In genomic region chrX:106134916-106135315, GRCm38 (mm10) we compare ENCODE assay signal across 12 mouse cellular contexts. TPM values are rescaled to one million over a fixed set of nuclear protein-coding genes. Genes with fewer than 3 reads are reported as not detected.
DNase-seq lines count a peak whose midpoint lies in the region; ATAC-seq and TF ChIP-seq lines count a peak whose summit lies in the region.
"Had no signal": no experiment of that assay in that cellular context is flagged by ENCODE, and none has a peak within 500 bp of the region (broad histone marks: within the 10 kb centered on the region; RNA-seq: fewer than 3 reads in every experiment).

No protein-coding gene starts in this region.

- TF ChIP-seq POLR2A in heart, adult 2 months (IDR thresholded peaks at IDR 0.05; ENCODE audit: insufficient read depth, low read depth, low read length), result no peak
- TF ChIP-seq POLR2A in MEL (IDR thresholded peaks at IDR 0.05; ENCODE audit: control insufficient read depth in 1 of 2, insufficient read depth in 1 of 2, low read depth in 1 of 2, low read length in 2 of 2, poor library complexity in 1 of 2), result no peak

- 81% methylated on average over 3 of the region's 3 CpGs for WGBS in heart, adult 2 months

- intact Hi-C loops in heart, adult 2 months (cut with DNase I), result no loop called here

- H3K36me3 ChIP-seq in heart, adult 2 months (ENCODE audit: control insufficient read depth, insufficient read depth, low read length), result no peaks in the 10 kb centered on the region
- peaks cover 0 to 5% of the 10 kb centered on the region in 2 experiments; a peak in 1 of 4 replicates for H3K36me3 ChIP-seq in MEL (ENCODE audit: control insufficient read depth in 1 of 2, insufficient read depth in 2 of 2, low read length in 2 of 2)
- H3K36me3 ChIP-seq: forebrain, embryonic 15.5 days; heart, embryonic 15.5 days had no signal

- H3K4me3 ChIP-seq in heart, adult 2 months, result no peak overlapping the region
- no peak overlapping the region for H3K4me3 ChIP-seq in MEL (ENCODE audit: control insufficient read depth in 1 of 2, insufficient read depth in 1 of 2, low read depth in 2 of 2, low read length in 2 of 2)
- H3K4me3 ChIP-seq: forebrain, embryonic 15.5 days; heart, embryonic 15.5 days had no signal

- TF ChIP-seq EP300 in heart, adult 2 months (IDR thresholded peaks at IDR 0.05; ENCODE audit: insufficient read depth, low read depth, low read length), result no peak
- no peak for TF ChIP-seq EP300 in MEL (IDR thresholded peaks at IDR 0.05; ENCODE audit: low read depth in 1 of 2, low read length in 2 of 2)

- H3K9ac ChIP-seq in heart, adult 2 months (ENCODE audit: low read depth, low read length), result no peak overlapping the region
- no peak overlapping the region for H3K9ac ChIP-seq in MEL (ENCODE audit: control insufficient read depth, low read depth, low read length, poor library complexity, severe bottlenecking)
- H3K9ac ChIP-seq: forebrain, embryonic 15.5 days; heart, embryonic 15.5 days; hindbrain, embryonic 14.5 days had no signal

- ATAC-seq in granulocyte monocyte progenitor cell, adult 5-6 weeks (replicated peaks; ENCODE audit: poor library complexity, severe bottlenecking), result peak; percentile 70
- ATAC-seq in neutrophil, adult 5-6 weeks (ENCODE audit: extremely low read depth, insufficient number of reproducible peaks, low FRiP score, poor library complexity, severe bottlenecking), result peak; percentile 47; the same call in 1 of the 2 replicates
- ATAC-seq: forebrain, embryonic 15.5 days had no signal

- H3K9me3 ChIP-seq in MEL (replicated peaks; ENCODE audit: insufficient read depth, low read length), result no peaks in the 10 kb centered on the region
- H3K9me3 ChIP-seq: forebrain, embryonic 15.5 days; heart, embryonic 15.5 days had no signal

- H3K27ac ChIP-seq in heart, adult 2 months, result no peak overlapping the region
- H3K27ac ChIP-seq in MEL (ENCODE audit: control insufficient read depth, low read depth, low read length), result no peak overlapping the region
- H3K27ac ChIP-seq: forebrain, embryonic 15.5 days; heart, embryonic 15.5 days; hindbrain, embryonic 14.5 days had no signal

- TF ChIP-seq RAD21 in MEL (IDR thresholded peaks at IDR 0.05; ENCODE audit: low read depth, low read length), result no peak

- no peaks in the 10 kb centered on the region; the same call in 1 of the 2 replicates for H3K4me1 ChIP-seq in heart, adult 2 months (ENCODE audit: control insufficient read depth, insufficient read depth, low read length)
- peaks cover 2 to 7% of the 10 kb centered on the region in 2 experiments; a peak in 2 of 4 replicates for H3K4me1 ChIP-seq in MEL (ENCODE audit: control insufficient read depth in 1 of 2, insufficient read depth in 2 of 2, low read length in 2 of 2)
- H3K4me1 ChIP-seq: forebrain, embryonic 15.5 days; heart, embryonic 15.5 days had no signal

- DNase-seq in heart, adult 9 months (ENCODE audit: low spot score in 2 of 2), result peak; percentile 4 to 5
- no peak for DNase-seq in heart, adult 2 months
- DNase-seq in MEL (ENCODE audit: low read depth, low spot score), result peak; percentile 7
- no peak for DNase-seq in urinary bladder, postnatal 4 days (ENCODE audit: low spot score in 2 of 2)
- no peak for DNase-seq in cerebellum, adult 9-10 months
- no peak for DNase-seq in right cerebral cortex, postnatal 4 days
- DNase-seq: kidney, adult 2 months had no signal

- no peak for TF ChIP-seq CTCF in heart, adult 2 months (IDR thresholded peaks at IDR 0.05)
- no peak for TF ChIP-seq CTCF in MEL (IDR thresholded peaks at IDR 0.05 in 2 of 3, conservative IDR thresholded peaks at IDR 0.05 in 1 of 3; ENCODE audit: control insufficient read depth in 1 of 3, insufficient read depth in 1 of 3, low read depth in 2 of 3, low read length in 3 of 3, poor library complexity in 1 of 3, severe bottlenecking in 1 of 3)

- no peaks in the 10 kb centered on the region for H3K27me3 ChIP-seq in heart, adult 2 months (ENCODE audit: control insufficient read depth, insufficient read depth, low read length)
- no peaks in the 10 kb centered on the region for H3K27me3 ChIP-seq in MEL (ENCODE audit: control insufficient read depth in 1 of 2, insufficient read depth in 2 of 2, low read length in 2 of 2)
- H3K27me3 ChIP-seq: forebrain, embryonic 15.5 days; heart, embryonic 15.5 days had no signal

- H3K79me2 ChIP-seq in heart, adult 2 months (replicated peaks; ENCODE audit: control insufficient read depth, insufficient read depth, low read length), result no peaks in the 10 kb centered on the region
- no peaks in the 10 kb centered on the region for H3K79me2 ChIP-seq in MEL (ENCODE audit: control insufficient read depth, insufficient read depth, low read length, poor library complexity)

TF ChIP-seq in MEL, 35 proteins besides CTCF, POLR2A, EP300 and RAD21:
- TF ChIP-seq SIN3A (IDR thresholded peaks at IDR 0.05; ENCODE audit: low read length), result no peak
- TF ChIP-seq MAX (IDR thresholded peaks at IDR 0.05; ENCODE audit: low read length), result no peak
- no peak for TF ChIP-seq MYB (IDR thresholded peaks at IDR 0.05; ENCODE audit: low read depth, low read length)
- TF ChIP-seq RCOR1 (IDR thresholded peaks at IDR 0.05; ENCODE audit: low read depth, low read length), result 0 out of 2 replicates have a peak, but pooled peaks have one; percentile 29
- TF ChIP-seq MAFK (IDR thresholded peaks at IDR 0.05; ENCODE audit: borderline replicate concordance, low read depth, low read length), result no peak

RNA-seq across cellular contexts. Expression of gene Tlr13, which starts 8.1 kb away (rescaled TPM):
- total RNA-seq in heart, adult 2 months (2021), result 1 to 10 TPM; 1.7 to 1.8 TPM
- 0.57 and 0.82 TPM in 2 replicates for polyA plus RNA-seq in heart, adult 2 months (2012; rRNA removed)
- total RNA-seq in MEL (2012; rRNA removed), result not detected in 2 replicates
- not detected for polyA plus RNA-seq in MEL (2012; ENCODE audit: insufficient read depth in 1 of 2, insufficient read length in 2 of 2, low read depth in 1 of 2, low replicate concordance in 2 of 2, missing spikeins in 1 of 2)
- 0.39 and 0.96 TPM in 2 replicates for total RNA-seq in granulocyte monocyte progenitor cell, adult 5-6 weeks (2014; fragmentation: Nextera tagmentation)
- 1.8 and 2.0 TPM in 2 replicates for total RNA-seq in granulocyte monocyte progenitor cell, adult 5-6 weeks (2017)
- total RNA-seq in neutrophil, adult 5-6 weeks (2017), result 124 and 136 TPM in 2 replicates

RNA-seq across cellular contexts. Expression of gene Pgk1, which starts 52.0 kb away (rescaled TPM):
- total RNA-seq in heart, adult 2 months (2021), result 100 to 1,000 TPM; 424 to 456 TPM
- polyA plus RNA-seq in heart, adult 2 months (2012; rRNA removed), result 237 and 484 TPM in 2 replicates
- 528 and 991 TPM in 2 replicates for total RNA-seq in MEL (2012; rRNA removed)
- 100 to 1,000 TPM; 285 to 890 TPM for polyA plus RNA-seq in MEL (2012; ENCODE audit: insufficient read depth in 1 of 2, insufficient read length in 2 of 2, low read depth in 1 of 2, low replicate concordance in 2 of 2, missing spikeins in 1 of 2)
- 363 and 404 TPM in 2 replicates for total RNA-seq in granulocyte monocyte progenitor cell, adult 5-6 weeks (2014; fragmentation: Nextera tagmentation)
- 392 and 401 TPM in 2 replicates for total RNA-seq in granulocyte monocyte progenitor cell, adult 5-6 weeks (2017)
- total RNA-seq in neutrophil, adult 5-6 weeks (2017), result 108 and 109 TPM in 2 replicates

Comparison
In these comparisons a context has a peak if more than half of its experiments do, and no peak if none do; other contexts are left out.
1. DNase-seq: peak in heart, adult 9 months (2 of 2) and MEL (single experiment); none in heart, adult 2 months (0 of 2), urinary bladder, postnatal 4 days (0 of 2), cerebellum, adult 9-10 months (single experiment) and right cerebral cortex, postnatal 4 days (single experiment).
2. RNA of gene Tlr13, which starts 8.1 kb away (total RNA-seq): 124 to 136 TPM in neutrophil, adult 5-6 weeks; 0.39 to 2.0 TPM in granulocyte monocyte progenitor cell, adult 5-6 weeks, 1.7 to 1.8 TPM in heart, adult 2 months and not detected in MEL; every median in the first group is over 10 times any median in the second.